Mouse (Mus musculus) cerebellum, adult 2 months (tissue): ENCODE data around the gene 2610042L04Rik.
"Not testable (repeated sequence)": the region's sequence is repeated elsewhere in the genome, so short reads cannot be mapped to it uniquely, and the experiment has no call there.

ENCODE experiments used
- CTCF ChIP-seq: fragments of 200-500 bp; IDR thresholded peaks from 2 replicates; pipeline ENCODE4 v1.5.1; 2011; ENCODE audit warnings: low read depth, mild to moderate bottlenecking, control low read depth, low read length, moderate library complexity, borderline replicate concordance; ENCODE audit not compliant: insufficient read depth
- POLR2A ChIP-seq: fragments of 200-500 bp; IDR thresholded peaks from 2 replicates; pipeline ENCODE4 v1.6.1; 2011; ENCODE audit warnings: low read length, control low read depth, borderline replicate concordance; ENCODE audit not compliant: insufficient read depth

DNA sequence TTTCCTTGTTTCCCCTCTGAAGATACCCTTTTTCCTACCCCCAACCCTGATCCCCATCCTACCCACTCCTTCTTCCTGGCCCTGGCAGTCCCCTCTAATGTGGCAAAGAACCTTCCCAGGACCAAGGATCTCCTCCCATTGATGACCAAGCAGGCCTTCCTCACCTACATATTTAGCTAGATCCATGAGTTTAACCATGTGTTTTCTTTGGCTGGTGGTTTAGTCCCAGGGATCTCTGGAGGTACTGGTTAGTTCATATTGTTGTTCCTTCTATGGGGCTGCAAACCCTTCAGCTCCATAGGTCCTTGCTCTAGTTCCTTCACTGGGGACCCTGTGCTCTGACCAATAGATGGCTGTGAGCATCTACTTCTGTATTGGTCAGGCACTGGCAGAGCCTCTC lies 43.3 kb downstream of the 2610042L04Rik start:
- TF ChIP-seq POLR2A, CTCF: not testable (repeated sequence)
